Mouse (Mus musculus) liver, embryonic 14.5 days (tissue): Measurements from ENCODE around the gene Zfp493. TPM values are rescaled to one million over a fixed set of nuclear protein-coding genes. Genes with fewer than 3 reads are reported as not detected.
"Not testable (repeated sequence)": the region's sequence is repeated elsewhere in the genome, so short reads cannot be mapped to it uniquely, and the experiment has no call there.

Source experiments
- ATAC-seq: fragments of 200-750 bp; cut with Nextera tagmentation; 2 replicates; pipeline ENCODE4 v1.8.0; 2017; ENCODE audit warnings: moderate number of reproducible peaks, mild to moderate bottlenecking, moderate library complexity; ENCODE audit not compliant: insufficient read depth
- DNase-seq, 3 experiments: peaks; one replicate each; pipeline ENCODE4 v3.0.0-alpha.2; 2012 to 2013; ENCODE audit warnings: low read depth in 3 of 3, low spot score in 3 of 3
- H3K27ac ChIP-seq: fragments of 300-500 bp; sonication (generic); 2 replicates; pipeline ENCODE4 v1.5.1; 2014; ENCODE audit warnings: moderate library complexity, mild to moderate bottlenecking, control low read depth, inconsistent platforms
- H3K27me3 ChIP-seq: fragments of 300-500 bp; sonication (generic); 2 replicates; pipeline ENCODE4 v1.6.1; 2014; ENCODE audit warnings: mild to moderate bottlenecking, low read length, moderate library complexity; ENCODE audit not compliant: control insufficient read depth, insufficient read depth
- H3K36me3 ChIP-seq: fragments of 300-500 bp; sonication (generic); replicated peaks from 2 replicates; pipeline ENCODE4 v1.6.1; 2014; ENCODE audit warnings: low read depth; ENCODE audit not compliant: control insufficient read depth, insufficient read depth
- H3K4me1 ChIP-seq, 2 experiments: fragments of 200-500 bp in 1 of 2; fragments of 300-500 bp in 1 of 2; sonication (generic) in 1 of 2; replicated peaks; 2 replicates each; pipeline ENCODE4 v1.6.1; 2012 to 2014; ENCODE audit warnings: antibody characterized with exemption in 1 of 2, inconsistent platforms in 1 of 2, low read length in 1 of 2; ENCODE audit not compliant: control insufficient read depth in 2 of 2, insufficient read depth in 2 of 2
- H3K4me2 ChIP-seq: fragments of 300-500 bp; sonication (generic); 2 replicates; pipeline ENCODE4 v1.6.1; 2014; ENCODE audit warnings: low read depth, mild to moderate bottlenecking, control low read depth, moderate library complexity
- H3K4me3 ChIP-seq, 2 experiments: fragments of 200-500 bp in 1 of 2; fragments of 300-500 bp in 1 of 2; sonication (generic) in 1 of 2; 2 replicates each; pipeline ENCODE4 v1.5.1; 2012 to 2014; ENCODE audit warnings: low read depth in 2 of 2, low read length in 2 of 2, mild to moderate bottlenecking in 2 of 2, control low read depth in 1 of 2, inconsistent platforms in 1 of 2, moderate library complexity in 1 of 2; ENCODE audit not compliant: insufficient read depth in 1 of 2
- H3K9ac ChIP-seq: fragments of 300-500 bp; sonication (generic); replicated peaks from 2 replicates; pipeline ENCODE4 v1.6.1; 2014; ENCODE audit warnings: mild to moderate bottlenecking, control low read depth, moderate library complexity
- H3K9me3 ChIP-seq: fragments of 300-500 bp; sonication (generic); 2 replicates; pipeline ENCODE4 v1.6.1; 2016; ENCODE audit warnings: low read length, mixed read lengths; ENCODE audit not compliant: control insufficient read depth
- CTCF ChIP-seq: IDR thresholded peaks from 2 replicates; pipeline ENCODE4 v1.5.1; 2016; ENCODE audit warnings: antibody characterized with exemption, low read depth, control low read depth
- EP300 ChIP-seq: IDR thresholded peaks from 2 replicates; pipeline ENCODE4 v1.6.1; 2016; ENCODE audit warnings: antibody characterized with exemption, low read depth
- whole genome bisulfite sequencing: fragments of 180-500 bp; shearing (Covaris S2); extraction: QIAGEN DNeasy Blood & Tissue Kit; methylation state at CpG from one replicate; pipeline ENCODE4 v1.1.7; 2014; ENCODE audit not compliant: insufficient replicate concordance; 5-methylcytosine and 5-hydroxymethylcytosine counted together
- polyA plus RNA-seq, 2 experiments: library from polyadenylated mRNA; depleted of rRNA in 1 of 2; stranded (reverse) in 1 of 2; unstranded in 1 of 2; fragments of >200 nt; fragmentation: Nextera tagmentation in 1 of 2; extraction: Ambion mirVana in 1 of 2; gene quantifications; 2 replicates each; pipeline versions ENCODE4 v1.2.1 to v1.2.3; 2012 to 2014

The Zfp493 gene
- polyA plus RNA-seq (2012; rRNA removed) (0.67 and 0.79 TPM in 2 replicates), polyA plus RNA-seq (2014; fragmentation: Nextera tagmentation; extraction: Ambion mirVana) (0.72 and 0.76 TPM in 2 replicates)

DNA sequence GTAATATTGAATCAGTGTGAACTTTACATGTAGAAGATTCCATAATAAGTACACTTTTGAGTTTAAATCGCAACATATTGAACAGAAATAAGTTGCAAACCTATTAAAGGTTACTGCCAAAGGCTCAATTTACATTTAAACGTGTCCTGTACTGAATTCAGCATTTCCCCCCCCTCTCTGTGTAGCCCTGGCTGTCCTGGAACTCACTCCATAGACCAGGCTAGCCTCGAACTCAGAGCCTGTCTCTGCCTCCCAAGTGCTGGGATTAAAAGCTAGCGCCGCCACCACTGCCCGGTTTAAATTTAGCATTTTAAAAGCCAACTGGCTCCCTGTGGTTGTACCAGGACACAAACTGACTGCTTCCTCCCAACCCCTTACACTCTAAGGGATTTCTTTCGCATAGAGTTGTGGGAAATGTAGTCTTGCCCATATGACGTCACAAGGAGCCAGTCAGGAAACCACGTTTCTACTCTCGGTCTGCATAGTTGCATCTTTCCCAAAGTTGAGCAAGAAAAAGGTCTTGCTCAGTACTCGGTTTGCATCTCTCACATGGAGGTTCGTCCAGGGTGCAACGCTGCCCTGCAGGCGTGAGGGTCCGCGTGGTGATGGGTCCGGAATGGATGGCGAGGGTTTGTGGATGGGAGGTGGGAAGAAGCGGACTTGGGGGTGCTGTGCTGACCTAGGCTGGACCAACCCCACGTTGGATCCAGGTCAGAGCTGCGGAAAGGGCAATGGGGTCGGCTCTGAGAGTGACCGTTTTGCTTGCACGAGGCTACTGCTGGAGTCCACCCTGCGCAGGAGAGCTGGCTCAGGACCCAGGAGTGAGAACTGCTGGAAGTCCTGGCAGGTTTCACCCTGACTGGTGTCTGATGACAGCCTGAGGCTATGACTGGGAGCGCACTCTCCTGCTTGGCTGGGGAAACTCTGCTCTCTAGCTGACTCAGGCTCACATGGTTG lies at the start of gene Zfp493:
Zfp493 (plus strand) TSS at position 429 of the 957 bp plus-strand sequence.
- DNase-seq = peak; percentile 44 to 61 (median 52)

DNA sequence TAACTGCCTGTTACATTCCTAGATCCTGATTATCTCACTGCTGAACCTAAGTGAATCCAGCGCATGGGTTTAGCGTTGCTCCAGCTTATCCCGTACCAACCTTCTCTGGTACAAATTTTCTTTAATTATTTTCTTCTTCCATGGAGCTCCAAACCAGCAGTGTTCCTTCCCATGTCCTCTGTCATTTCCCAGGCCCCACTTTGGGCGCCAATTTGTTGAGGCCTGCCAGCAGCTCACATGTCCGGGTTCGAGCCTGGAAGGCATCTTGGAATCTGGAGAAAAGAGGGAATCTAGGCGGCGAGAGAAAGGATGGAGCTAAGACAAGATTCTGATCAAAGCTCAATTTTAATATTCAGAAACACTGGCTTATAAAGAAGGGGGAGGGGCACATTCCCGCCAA lies 45.1 kb upstream of the Zfp493 start:
- ATAC-seq, H3K36me3 ChIP-seq, H3K27me3 ChIP-seq, H3K27ac ChIP-seq, H3K4me1 ChIP-seq, H3K9ac ChIP-seq, DNase-seq, H3K4me3 ChIP-seq, H3K9me3 ChIP-seq, H3K4me2 ChIP-seq: not testable (repeated sequence)
- 77% methylated on average over 9 of the region's 9 CpGs for WGBS

More for the DNA sequence above, at the start of gene Zfp493:
- Histone ChIP-seq H3K9me3 (no peaks in the 10 kb centered on the region), H3K27ac (no peak within 1 kb of the TSS), H3K27me3 (no peaks in the 10 kb centered on the region), H3K9ac (peak within 1 kb of the TSS; percentile 65), H3K4me1 (no peaks in the 10 kb centered on the region), H3K4me3 (peak within 1 kb of the TSS; percentile 68 to 87), H3K36me3 (no peaks in the 10 kb centered on the region), H3K4me2 (peak within 1 kb of the TSS; percentile 78)
- TF ChIP-seq CTCF = no peak; the same call in 1 of the 2 replicates
- TF ChIP-seq EP300 = no peak
- ATAC-seq = peak; percentile 90
- 5% methylated on average over 26 of the region's 26 CpGs for WGBS

DNA sequence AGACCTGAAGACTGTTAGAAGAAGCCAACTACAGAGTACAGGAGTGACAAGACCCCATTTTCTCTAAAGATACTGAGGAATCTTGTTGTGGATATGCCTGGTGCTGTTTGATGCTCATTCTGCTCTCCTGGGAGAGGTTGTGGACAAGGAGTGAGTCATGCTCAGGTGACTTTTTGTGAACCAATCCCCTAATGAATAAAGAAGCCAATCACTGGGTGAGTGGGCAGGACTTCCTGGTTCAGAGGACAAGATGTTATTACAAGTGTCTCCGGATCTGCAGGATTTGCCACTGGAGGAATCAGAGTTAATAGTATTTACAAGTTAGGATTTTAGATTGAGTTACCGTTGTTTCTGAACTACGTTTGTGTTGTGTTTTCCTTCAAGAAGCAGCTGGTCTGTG lies 36.6 kb upstream of the Zfp493 start:
- DNase-seq (no peak), ATAC-seq (no peak)
- Histone ChIP-seq H3K9ac (no peak overlapping the region), H3K27me3 (no peaks in the 10 kb centered on the region), H3K4me2 (no peak overlapping the region), H3K9me3 (no peaks in the 10 kb centered on the region), H3K36me3 (no peaks in the 10 kb centered on the region), H3K27ac (no peak overlapping the region), H3K4me3 (no peak overlapping the region), H3K4me1 (no peaks in the 10 kb centered on the region)
- TF ChIP-seq EP300 (no peak), CTCF (no peak)
- 75% methylated on average over 3 of the region's 3 CpGs for WGBS

DNA sequence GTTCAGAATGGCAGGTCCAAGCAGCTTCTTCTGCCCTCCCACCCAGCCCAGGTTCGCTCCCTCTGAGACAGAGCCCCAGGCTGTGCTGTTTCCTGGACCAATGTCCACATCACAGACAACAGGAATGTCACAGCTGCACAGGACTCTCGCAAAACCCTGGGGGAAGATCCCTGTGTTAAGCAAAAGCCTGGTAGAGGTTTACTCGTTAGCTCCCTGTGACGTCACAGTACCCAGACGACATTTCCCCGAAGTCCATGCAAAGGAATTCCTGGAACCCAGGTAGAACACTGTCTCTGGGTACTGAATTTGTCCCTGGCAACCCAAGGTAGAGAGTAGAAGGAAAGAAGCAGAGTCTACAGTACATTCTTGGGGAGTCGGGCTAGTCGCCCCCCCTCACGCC lies 35.6 kb upstream of the Zfp493 start:
- Histone ChIP-seq H3K4me1 (no peaks in the 10 kb centered on the region), H3K4me2 (no peak overlapping the region), H3K4me3 (no peak overlapping the region), H3K36me3 (no peaks in the 10 kb centered on the region), H3K9me3 (no peaks in the 10 kb centered on the region), H3K9ac (no peak overlapping the region), H3K27ac (no peak overlapping the region), H3K27me3 (no peaks in the 10 kb centered on the region)
- ATAC-seq (no peak), DNase-seq (no peak)
- WGBS = 78% methylated on average over 9 of the region's 9 CpGs
- no peak for TF ChIP-seq EP300
- TF ChIP-seq CTCF = no peak
